Mouse (Mus musculus) retina, embryonic 14.5 days (tissue): ENCODE results near the gene Prkd2.
A peak's percentile ranks its signal among the peaks of the same experiment; 100 is the strongest.

ENCODE experiments used
- DNase-seq: peaks from one replicate; pipeline ENCODE4 v3.0.0-alpha.2; 2015; ENCODE audit warnings: low spot score

Prkd2 gene

GRCm38 (mm10) chr7:16842645-16843063, at the start of gene Prkd2:
Gene Prkd2 (plus strand): TSS chr7:16842902.
- DNase-seq = peak; percentile 90

GRCm38 (mm10) chr7:16793010-16793725, 49.5 kb upstream of the Prkd2 start:
- no peak for DNase-seq

GRCm38 (mm10) chr7:16794886-16795285, 47.8 kb upstream of the Prkd2 start:
- no peak for DNase-seq

- DNase-seq = peak; percentile 81
Measured at GRCm38 (mm10) chr7:16804409-16805028, 38.2 kb upstream of the Prkd2 start.

- peak; percentile 41 for DNase-seq
Measured at GRCm38 (mm10) chr7:16807936-16808335, 34.8 kb upstream of the Prkd2 start.

GRCm38 (mm10) chr7:16808647-16809046, 34.1 kb upstream of the Prkd2 start:
- DNase-seq = no peak

GRCm38 (mm10) chr7:16809739-16810138, 33.0 kb upstream of the Prkd2 start:
- peak; percentile 82 for DNase-seq

- DNase-seq = no peak
Measured at GRCm38 (mm10) chr7:16810399-16810919, 32.2 kb upstream of the Prkd2 start.

GRCm38 (mm10) chr7:16810920-16811648, 31.6 kb upstream of the Prkd2 start:
- peak; percentile 70 for DNase-seq

- no peak for DNase-seq
Measured at GRCm38 (mm10) chr7:16811649-16812070, 31.0 kb upstream of the Prkd2 start.

- DNase-seq = no peak
Measured at GRCm38 (mm10) chr7:16812505-16812904, 30.2 kb upstream of the Prkd2 start.

- peak; percentile 69 for DNase-seq
Measured at GRCm38 (mm10) chr7:16815351-16815941, 27.3 kb upstream of the Prkd2 start, which contains the start of gene Strn4. Gene Strn4 (plus strand): TSS chr7:16815889.

GRCm38 (mm10) chr7:16816078-16816474, 26.6 kb upstream of the Prkd2 start:
- peak; percentile 85 for DNase-seq

- peak; percentile 62 for DNase-seq
Measured at GRCm38 (mm10) chr7:16816475-16817122, 26.1 kb upstream of the Prkd2 start, which contains the start of gene Fkrp. Gene Fkrp (minus strand): TSS chr7:16816732.

GRCm38 (mm10) chr7:16817693-16818092, 25.0 kb upstream of the Prkd2 start:
- DNase-seq = no peak

GRCm38 (mm10) chr7:16819794-16820193, 22.9 kb upstream of the Prkd2 start:
- DNase-seq = no peak

- no peak for DNase-seq
Measured at GRCm38 (mm10) chr7:16820271-16820763, 22.4 kb upstream of the Prkd2 start.

- no peak for DNase-seq
Measured at GRCm38 (mm10) chr7:16821091-16821490, 21.6 kb upstream of the Prkd2 start.

- DNase-seq = no peak
Measured at GRCm38 (mm10) chr7:16821669-16822101, 21.0 kb upstream of the Prkd2 start.

GRCm38 (mm10) chr7:16823734-16824133, 19.0 kb upstream of the Prkd2 start:
- DNase-seq = no peak

GRCm38 (mm10) chr7:16825785-16826184, 16.9 kb upstream of the Prkd2 start:
- DNase-seq = peak; percentile 41
